Mouse (Mus musculus): ENCODE measurements around the gene Psme4. TPM values are rescaled to one million over a fixed set of nuclear protein-coding genes. Genes with fewer than 3 reads are reported as not detected.
"Not testable (repeated sequence)": the region's sequence is repeated elsewhere in the genome, so short reads cannot be mapped to it uniquely, and the experiment has no call there.

Psme4 gene
- polyA plus RNA-seq, 1 experiment from 2014 or later = 14.9 TPM

DNA sequence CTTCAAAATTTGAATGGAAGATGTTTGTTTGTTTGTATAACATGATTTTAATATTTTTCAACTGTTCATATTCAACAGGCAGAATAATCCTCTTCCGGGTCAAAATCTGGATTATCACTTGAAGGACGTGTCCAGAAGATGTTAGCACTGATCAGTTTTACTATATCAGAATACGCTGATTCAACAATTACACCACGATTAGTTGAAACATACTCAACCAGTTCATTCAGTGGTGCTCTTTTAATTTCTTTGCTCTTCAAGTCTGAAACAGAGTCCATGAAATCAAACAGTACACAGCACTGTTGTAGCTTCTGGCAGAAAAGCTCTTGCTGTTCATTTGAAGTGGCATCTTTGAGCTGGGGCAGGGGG lies 17.1 kb upstream of the Psme4 start:
- 55% methylated on average over 4 of the region's 4 CpGs for WGBS
- H3K36me3 ChIP-seq (ENCODE audit: control insufficient read depth, insufficient read depth, low read length) = not testable (repeated sequence)

DNA sequence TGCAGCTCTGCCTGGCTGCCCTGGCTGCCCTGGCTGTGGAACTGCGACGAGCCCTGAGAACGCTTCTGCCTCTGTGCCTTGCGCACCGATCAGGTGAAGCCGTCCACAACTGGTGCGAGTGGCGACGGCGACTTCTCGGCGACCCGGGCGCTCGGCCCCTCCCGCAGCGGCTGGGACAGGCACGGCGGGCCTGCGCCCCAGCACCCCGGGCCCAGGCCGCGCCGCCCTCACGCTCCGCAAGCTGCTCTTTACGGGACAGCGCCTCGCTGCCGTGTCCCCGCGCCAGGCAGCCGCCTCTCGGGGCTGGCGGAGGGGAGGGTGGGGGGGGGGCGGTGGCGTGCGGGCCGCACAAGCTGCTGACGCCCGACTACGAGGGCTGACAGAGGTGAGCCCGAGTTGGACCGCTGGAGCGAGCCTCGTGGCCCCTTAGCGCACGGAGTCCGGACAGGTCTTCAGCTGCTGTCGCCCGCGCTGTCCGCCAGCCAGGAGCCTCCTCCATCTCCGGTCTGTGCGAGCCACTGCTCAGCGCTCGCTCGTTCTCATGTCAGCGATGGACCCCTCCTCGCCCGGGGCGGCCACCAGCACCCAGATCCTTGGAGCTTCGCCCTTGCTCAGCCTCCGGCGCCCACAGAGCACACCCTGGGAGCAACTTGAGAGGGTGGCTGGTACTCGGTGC lies 16.5 kb upstream of the Psme4 start:
- Histone ChIP-seq H3K27me3 (ENCODE audit: control insufficient read depth, insufficient read depth, low read depth, low read length) (no peaks in the 10 kb centered on the region), H3K4me3 (ENCODE audit: low read length) (peak overlapping the region; percentile 62), H3K9me3 (ENCODE audit: control insufficient read depth, low read length) (no peaks in the 10 kb centered on the region), H3K4me2 (ENCODE audit: low read depth, low read length) (peak overlapping the region; percentile 98), H3K4me1 (replicated peaks; ENCODE audit: control insufficient read depth, insufficient read depth, low read length) (peaks cover 4% of the 10 kb centered on the region; the same call in 1 of the 2 replicates), H3K27ac (ENCODE audit: low read length) (no peak overlapping the region), H3K36me3 (ENCODE audit: control insufficient read depth, insufficient read depth, low read length) (no peaks in the 10 kb centered on the region), H3K9ac (ENCODE audit: low read length) (peak overlapping the region; percentile 70)
- ATAC-seq (ENCODE audit: low read depth) = peak; percentile 94
- WGBS = under 1% methylated on average over 50 of the region's 66 CpGs

More for the DNA sequence above, 17.1 kb upstream of the Psme4 start:
- peak overlapping the region; percentile 62 for H3K4me3 ChIP-seq (ENCODE audit: low read length)
- peak overlapping the region; percentile 98 for H3K4me2 ChIP-seq (ENCODE audit: low read depth, low read length)
- H3K9me3 ChIP-seq (ENCODE audit: control insufficient read depth, low read length); ATAC-seq (ENCODE audit: low read depth); H3K27ac ChIP-seq (ENCODE audit: low read length); H3K4me1 ChIP-seq (replicated peaks; ENCODE audit: control insufficient read depth, insufficient read depth, low read length); H3K27me3 ChIP-seq (ENCODE audit: control insufficient read depth, insufficient read depth, low read depth, low read length): not testable (repeated sequence)
- H3K9ac ChIP-seq (ENCODE audit: low read length) = peak overlapping the region; percentile 70

GRCm38 (mm10) chr11:30761381-30761780 lies 10.1 kb upstream of the Psme4 start:
- no peak overlapping the region for H3K27ac ChIP-seq (ENCODE audit: low read length)
- no peaks in the 10 kb centered on the region for H3K36me3 ChIP-seq (ENCODE audit: control insufficient read depth, insufficient read depth, low read length)
- no peaks in the 10 kb centered on the region for H3K4me1 ChIP-seq (replicated peaks; ENCODE audit: control insufficient read depth, insufficient read depth, low read length)
- no peak overlapping the region for H3K9ac ChIP-seq (ENCODE audit: low read length)
- no peak overlapping the region for H3K4me2 ChIP-seq (ENCODE audit: low read depth, low read length)
- no peak for ATAC-seq (ENCODE audit: low read depth)
- no peaks in the 10 kb centered on the region for H3K9me3 ChIP-seq (ENCODE audit: control insufficient read depth, low read length)
- WGBS = 81% methylated on average over 7 of the region's 7 CpGs
- H3K4me3 ChIP-seq (ENCODE audit: low read length) = no peak overlapping the region
- H3K27me3 ChIP-seq (ENCODE audit: control insufficient read depth, insufficient read depth, low read depth, low read length) = no peaks in the 10 kb centered on the region

DNA sequence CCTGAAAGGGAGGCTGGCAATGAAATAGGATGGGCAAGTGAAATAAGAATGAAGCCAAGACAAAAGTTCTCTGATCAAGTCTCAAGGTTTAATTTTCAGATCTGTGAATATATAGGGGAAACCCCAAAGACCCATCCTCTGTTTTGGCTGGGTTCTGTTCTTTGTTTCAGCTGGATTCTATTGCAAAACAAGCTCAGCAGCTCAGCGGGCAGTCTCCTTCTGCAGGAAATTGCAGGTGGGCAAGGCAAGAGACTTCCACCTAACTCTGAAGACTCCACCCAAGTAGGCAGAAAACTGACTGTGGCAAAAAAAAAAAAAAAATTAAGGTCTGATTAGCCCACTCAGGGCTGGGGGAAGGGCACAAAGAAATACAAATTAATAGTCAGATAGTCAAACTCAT lies 9.6 kb upstream of the Psme4 start:
- Histone ChIP-seq H3K4me3 (ENCODE audit: low read length) (no peak overlapping the region), H3K9ac (ENCODE audit: low read length) (no peak overlapping the region), H3K27me3 (ENCODE audit: control insufficient read depth, insufficient read depth, low read depth, low read length) (no peaks in the 10 kb centered on the region), H3K4me1 (replicated peaks; ENCODE audit: control insufficient read depth, insufficient read depth, low read length) (no peaks in the 10 kb centered on the region), H3K4me2 (ENCODE audit: low read depth, low read length) (no peak overlapping the region), H3K27ac (ENCODE audit: low read length) (no peak overlapping the region), H3K36me3 (ENCODE audit: control insufficient read depth, insufficient read depth, low read length) (no peaks in the 10 kb centered on the region), H3K9me3 (ENCODE audit: control insufficient read depth, low read length) (no peaks in the 10 kb centered on the region)
- WGBS = 77% methylated on average over 1 of the region's 1 CpGs
- no peak for ATAC-seq (ENCODE audit: low read depth)

- Histone ChIP-seq H3K9me3 (ENCODE audit: control insufficient read depth, low read length) (no peaks in the 10 kb centered on the region), H3K4me3 (ENCODE audit: low read length) (no peak overlapping the region), H3K27ac (ENCODE audit: low read length) (no peak overlapping the region), H3K27me3 (ENCODE audit: control insufficient read depth, insufficient read depth, low read depth, low read length) (no peaks in the 10 kb centered on the region), H3K9ac (ENCODE audit: low read length) (no peak overlapping the region), H3K4me2 (ENCODE audit: low read depth, low read length) (no peak overlapping the region), H3K4me1 (replicated peaks; ENCODE audit: control insufficient read depth, insufficient read depth, low read length) (no peaks in the 10 kb centered on the region), H3K36me3 (ENCODE audit: control insufficient read depth, insufficient read depth, low read length) (no peaks in the 10 kb centered on the region)
- 86% methylated on average over 1 of the region's 1 CpGs for WGBS
- no peak for ATAC-seq (ENCODE audit: low read depth)
Measured at GRCm38 (mm10) chr11:30765076-30765475, 6.5 kb upstream of the Psme4 start.

GRCm38 (mm10) chr11:30770817-30771216 lies 709 bp upstream of the Psme4 start:
- Histone ChIP-seq H3K9ac (ENCODE audit: low read length) (peak overlapping the region; percentile 97; the same call in 1 of the 2 replicates), H3K36me3 (ENCODE audit: control insufficient read depth, insufficient read depth, low read length) (no peaks in the 10 kb centered on the region), H3K4me1 (replicated peaks; ENCODE audit: control insufficient read depth, insufficient read depth, low read length) (peaks cover 8% of the 10 kb centered on the region), H3K4me3 (ENCODE audit: low read length) (peak overlapping the region; percentile 89), H3K4me2 (ENCODE audit: low read depth, low read length) (peak overlapping the region; percentile 68), H3K27me3 (ENCODE audit: control insufficient read depth, insufficient read depth, low read depth, low read length) (no peaks in the 10 kb centered on the region), H3K9me3 (ENCODE audit: control insufficient read depth, low read length) (no peaks in the 10 kb centered on the region), H3K27ac (ENCODE audit: low read length) (no peak overlapping the region)
- 67% methylated on average over 3 of the region's 3 CpGs for WGBS
- ATAC-seq (ENCODE audit: low read depth) = no peak

DNA sequence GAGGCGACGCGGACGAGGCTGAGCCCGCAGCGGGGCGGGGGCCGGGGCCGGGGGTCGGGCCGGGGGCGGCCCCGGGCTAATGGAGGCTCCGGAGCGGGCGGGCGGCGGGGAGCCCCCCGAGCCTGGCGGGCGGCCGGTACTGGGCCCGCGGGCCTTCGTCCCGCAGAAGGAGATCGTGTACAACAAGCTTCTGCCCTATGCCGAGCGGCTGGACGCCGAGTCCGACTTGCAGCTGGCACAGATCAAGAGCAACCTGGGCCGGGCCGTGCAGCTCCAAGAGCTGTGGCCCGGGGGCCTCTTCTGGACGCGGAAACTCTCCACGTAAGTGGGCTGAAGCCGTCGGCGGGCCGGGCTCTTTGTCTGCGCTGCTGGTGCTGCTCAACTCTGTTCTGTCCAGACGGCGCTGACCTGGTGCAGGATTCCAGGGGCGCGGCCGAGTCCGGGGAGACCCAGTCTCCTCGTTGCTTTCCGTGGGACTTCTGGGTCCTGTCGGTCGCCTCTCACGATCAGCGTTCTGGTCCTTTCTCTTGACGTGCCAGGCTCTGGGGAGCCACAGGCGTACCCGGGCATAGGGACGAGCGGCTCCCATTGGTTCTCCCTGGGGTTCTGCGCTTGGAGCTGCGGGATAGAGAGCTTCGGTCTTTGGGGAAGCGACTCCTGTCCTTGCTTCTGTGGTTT lies 517 bp downstream of the Psme4 start:
- no peaks in the 10 kb centered on the region for H3K27me3 ChIP-seq (ENCODE audit: control insufficient read depth, insufficient read depth, low read depth, low read length)
- H3K4me2 ChIP-seq (ENCODE audit: low read depth, low read length) = peak overlapping the region; percentile 68
- H3K36me3 ChIP-seq (ENCODE audit: control insufficient read depth, insufficient read depth, low read length) = no peaks in the 10 kb centered on the region
- peak; percentile 81 for ATAC-seq (ENCODE audit: low read depth)
- peak overlapping the region; percentile 89 for H3K4me3 ChIP-seq (ENCODE audit: low read length)
- peaks cover 8% of the 10 kb centered on the region for H3K4me1 ChIP-seq (replicated peaks; ENCODE audit: control insufficient read depth, insufficient read depth, low read length)
- WGBS = 0% methylated on average over 53 of the region's 64 CpGs
- peak overlapping the region; percentile 91 for H3K27ac ChIP-seq (ENCODE audit: low read length)
- no peaks in the 10 kb centered on the region for H3K9me3 ChIP-seq (ENCODE audit: control insufficient read depth, low read length)
- peak overlapping the region; percentile 97 for H3K9ac ChIP-seq (ENCODE audit: low read length)

- H3K4me3 ChIP-seq (ENCODE audit: low read length) = peak overlapping the region; percentile 89
- no peaks in the 10 kb centered on the region for H3K9me3 ChIP-seq (ENCODE audit: control insufficient read depth, low read length)
- H3K36me3 ChIP-seq (ENCODE audit: control insufficient read depth, insufficient read depth, low read length) = no peaks in the 10 kb centered on the region
- WGBS = 2% methylated on average over 21 of the region's 21 CpGs
- no peak overlapping the region for H3K27ac ChIP-seq (ENCODE audit: low read length)
- peak overlapping the region; percentile 68 for H3K4me2 ChIP-seq (ENCODE audit: low read depth, low read length)
- H3K4me1 ChIP-seq (replicated peaks; ENCODE audit: control insufficient read depth, insufficient read depth, low read length) = peaks cover 8% of the 10 kb centered on the region
- no peak for ATAC-seq (ENCODE audit: low read depth)
- H3K9ac ChIP-seq (ENCODE audit: low read length) = peak overlapping the region; percentile 97
- no peaks in the 10 kb centered on the region for H3K27me3 ChIP-seq (ENCODE audit: control insufficient read depth, insufficient read depth, low read depth, low read length)
Measured at GRCm38 (mm10) chr11:30772777-30773417, 1.4 kb downstream of the Psme4 start.

- Histone ChIP-seq H3K9me3 (ENCODE audit: control insufficient read depth, low read length) (no peaks in the 10 kb centered on the region), H3K4me2 (ENCODE audit: low read depth, low read length) (no peak overlapping the region), H3K4me1 (replicated peaks; ENCODE audit: control insufficient read depth, insufficient read depth, low read length) (peaks cover 8% of the 10 kb centered on the region), H3K4me3 (ENCODE audit: low read length) (no peak overlapping the region), H3K27ac (ENCODE audit: low read length) (no peak overlapping the region), H3K36me3 (ENCODE audit: control insufficient read depth, insufficient read depth, low read length) (no peaks in the 10 kb centered on the region), H3K9ac (ENCODE audit: low read length) (no peak overlapping the region), H3K27me3 (ENCODE audit: control insufficient read depth, insufficient read depth, low read depth, low read length) (no peaks in the 10 kb centered on the region)
- no peak for ATAC-seq (ENCODE audit: low read depth)
- 52% methylated on average over 1 of the region's 1 CpGs for WGBS
Measured at GRCm38 (mm10) chr11:30774638-30775037, 3.1 kb downstream of the Psme4 start.
